Mouse (Mus musculus): ENCODE results near the gene Pwp2. TPM values are rescaled to one million over a fixed set of nuclear protein-coding genes. Genes with fewer than 3 reads are reported as not detected.

The Pwp2 gene
- total and polyA plus RNA-seq, 3 experiments: 41.2 to 49.9 (median 43.0) TPM

DNA sequence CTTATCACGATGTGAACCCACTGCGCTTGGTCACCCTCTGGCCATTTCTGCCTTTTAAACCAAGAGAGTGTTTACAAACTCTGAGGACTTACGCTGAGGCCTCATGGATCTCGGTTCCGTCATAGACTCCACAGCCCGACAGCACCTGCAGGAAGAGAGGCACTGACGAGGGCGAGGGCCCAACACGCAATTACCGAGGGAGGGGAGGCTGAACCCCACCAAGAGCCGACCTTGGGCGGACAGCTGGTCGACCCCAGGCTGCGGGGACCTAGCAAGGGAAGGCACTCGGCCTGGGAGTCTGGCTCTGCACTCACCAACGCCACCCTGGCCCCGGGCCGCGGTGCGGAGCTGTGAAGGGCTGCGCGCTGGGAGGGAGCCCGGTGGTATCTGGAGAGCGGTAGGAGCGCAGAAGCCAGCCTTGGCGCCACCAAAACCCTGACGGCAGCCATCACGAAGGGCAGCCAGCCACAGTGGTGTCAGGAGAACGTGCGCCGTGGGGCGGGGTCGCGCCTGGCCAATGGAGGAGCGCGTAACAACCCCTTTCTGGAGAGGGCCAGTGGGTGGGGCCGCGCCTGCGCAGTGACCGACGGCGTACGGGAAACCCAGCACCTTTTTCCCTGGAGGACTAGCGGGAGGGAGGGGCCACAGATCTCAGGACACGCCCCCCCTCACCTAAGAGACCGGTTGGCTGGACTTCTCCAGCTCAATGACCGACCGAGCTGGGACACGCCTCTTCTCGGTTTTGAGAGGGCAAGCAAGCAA is 15.5 kb downstream of the Pwp2 start, which contains the start of gene D10Jhu81e:
Gene D10Jhu81e (minus strand): TSS at position 502 of the 762 bp plus-strand sequence.
- 0 out of 2 replicates have a peak, but pooled peaks have one; percentile 39 for TF ChIP-seq MEF2A (IDR thresholded peaks at IDR 0.05; ENCODE audit: borderline replicate concordance, low read depth, low read length)
- TF ChIP-seq SIN3A (IDR thresholded peaks at IDR 0.05; ENCODE audit: low read length): peak; percentile 91
- TF ChIP-seq USF2 (conservative IDR thresholded peaks at IDR 0.05; ENCODE audit: low read depth, low read length): no peak
- peak; percentile 69 for TF ChIP-seq HCFC1 (IDR thresholded peaks at IDR 0.05; ENCODE audit: low read depth, low read length)
- TF ChIP-seq MAZ (IDR thresholded peaks at IDR 0.05; ENCODE audit: low read depth, low read length): peak; percentile 31; the same call in 1 of the 2 replicates
- no peak for TF ChIP-seq MAFK (IDR thresholded peaks at IDR 0.05; ENCODE audit: insufficient replicate concordance, low read length)
- TF ChIP-seq EP300 (IDR thresholded peaks at IDR 0.05; ENCODE audit: low read length): no peak
- TF ChIP-seq IRF4 (IDR thresholded peaks at IDR 0.05; ENCODE audit: low read depth, low read length): peak; percentile 38; the same call in 1 of the 2 replicates
- TF ChIP-seq CTCF (conservative IDR thresholded peaks at IDR 0.05 in 1 of 2, IDR thresholded peaks at IDR 0.05 in 1 of 2; ENCODE audit: low read depth in 2 of 2, low read length in 2 of 2): no peak
- TF ChIP-seq GABPA (IDR thresholded peaks at IDR 0.05; ENCODE audit: insufficient replicate concordance, low read depth, low read length): no peak
- TF ChIP-seq JUND (conservative IDR thresholded peaks at IDR 0.05; ENCODE audit: low read depth, low read length): no peak
- TF ChIP-seq CHD1 (IDR thresholded peaks at IDR 0.05; ENCODE audit: low read depth, low read length): no peak
- TF ChIP-seq E2F4 (IDR thresholded peaks at IDR 0.05; ENCODE audit: insufficient replicate concordance, low read depth, low read length): no peak
- TF ChIP-seq RCOR1 (conservative IDR thresholded peaks at IDR 0.05; ENCODE audit: low read depth, low read length): no peak
- 0 out of 2 replicates have a peak, but pooled peaks have one; percentile 30 for TF ChIP-seq KAT2A (IDR thresholded peaks at IDR 0.05; ENCODE audit: insufficient replicate concordance, low read length)
- no peak for TF ChIP-seq USF1 (IDR thresholded peaks at IDR 0.05; ENCODE audit: low read depth, low read length)
- TF ChIP-seq JUN (IDR thresholded peaks at IDR 0.05; ENCODE audit: insufficient read depth, low read depth, low read length): no peak
- TF ChIP-seq ZC3H11A (IDR thresholded peaks at IDR 0.05; ENCODE audit: low read depth, low read length): no peak
- TF ChIP-seq ETS1 (conservative IDR thresholded peaks at IDR 0.05; ENCODE audit: low read depth, low read length): no peak
- TF ChIP-seq CHD2 (IDR thresholded peaks at IDR 0.05; ENCODE audit: low read length): 0 out of 2 replicates have a peak, but pooled peaks have one; percentile 15
- TF ChIP-seq SMC3 (IDR thresholded peaks at IDR 0.05; ENCODE audit: low read depth, low read length): no peak
- TF ChIP-seq TCF12 (IDR thresholded peaks at IDR 0.05; ENCODE audit: low read depth, low read length): peak; percentile 91
- TF ChIP-seq NELFE (IDR thresholded peaks at IDR 0.05; ENCODE audit: low read depth, low read length): peak; percentile 92
- no peak for TF ChIP-seq RAD21 (IDR thresholded peaks at IDR 0.05; ENCODE audit: low read depth, low read length)
- peak; percentile 100 for TF ChIP-seq NRF1 (IDR thresholded peaks at IDR 0.05; ENCODE audit: low read depth, low read length)
- 0 out of 2 replicates have a peak, but pooled peaks have one; percentile 45 for TF ChIP-seq UBTF (IDR thresholded peaks at IDR 0.05; ENCODE audit: low read depth, low read length)
- TF ChIP-seq ZKSCAN1 (IDR thresholded peaks at IDR 0.05; ENCODE audit: borderline replicate concordance, low read depth, low read length): no peak
- 0 out of 2 replicates have a peak, but pooled peaks have one; percentile 33 for TF ChIP-seq MYC (IDR thresholded peaks at IDR 0.05; ENCODE audit: low read depth, low read length)
- TF ChIP-seq BHLHE40 (IDR thresholded peaks at IDR 0.05; ENCODE audit: low read depth, low read length): peak; percentile 50; the same call in 1 of the 2 replicates
- peak; percentile 86 for TF ChIP-seq POLR2AphosphoS2 (IDR thresholded peaks at IDR 0.05; ENCODE audit: low read depth, low read length)
- peak; percentile 90 for TF ChIP-seq ZMIZ1 (IDR thresholded peaks at IDR 0.05; ENCODE audit: low read depth, low read length)
- TF ChIP-seq POLR2A (IDR thresholded peaks at IDR 0.05; ENCODE audit: low read depth, low read length): peak; percentile 86
- TF ChIP-seq MXI1 (IDR thresholded peaks at IDR 0.05; ENCODE audit: low read depth, low read length): peak; percentile 91
- peak; percentile 59; the same call in 1 of the 2 replicates for TF ChIP-seq MAX (IDR thresholded peaks at IDR 0.05; ENCODE audit: low read length)
- TF ChIP-seq TBP (conservative IDR thresholded peaks at IDR 0.05; ENCODE audit: low read depth, low read length): peak; percentile 76
- no peak for TF ChIP-seq PAX5 (IDR thresholded peaks at IDR 0.05; ENCODE audit: low read length)
- peak; percentile 71 for TF ChIP-seq ELF1 (IDR thresholded peaks at IDR 0.05; ENCODE audit: low read depth, low read length)
- no peak for TF ChIP-seq ZNF384 (IDR thresholded peaks at IDR 0.05; ENCODE audit: low read depth, low read length)
- peak within 1 kb of the TSS; percentile 53 for H3K9ac ChIP-seq (ENCODE audit: insufficient read depth, low read depth)
- dilution Hi-C loops (cut with MboI; ENCODE audit: extremely low pct_ligation_motif_present, extremely low pct_unique_long_range_greater_than_20kb, low sequenced_read_pairs): no loop called here
- H3K4me2 ChIP-seq (ENCODE audit: insufficient read depth, low read depth, poor library complexity, severe bottlenecking): peak within 1 kb of the TSS; percentile 63
- H3K79me2 ChIP-seq (replicated peaks; ENCODE audit: control insufficient read depth, extremely low read depth, insufficient read depth, poor library complexity, severe bottlenecking): no peaks in the 10 kb centered on the region
- no peaks in the 10 kb centered on the region for H3K27me3 ChIP-seq (replicated peaks)
- H3K27ac ChIP-seq (ENCODE audit: insufficient read depth, low read depth): peak within 1 kb of the TSS; percentile 24; the same call in 1 of the 2 replicates
- H3K9me3 ChIP-seq (replicated peaks; ENCODE audit: low read length): no peaks in the 10 kb centered on the region
- H3K4me3 ChIP-seq (replicated peaks in 1 of 3; ENCODE audit: low read depth in 2 of 3, low read length in 2 of 3, poor library complexity in 1 of 3): peak within 1 kb of the TSS; percentile 77 to 88 (median 85)
- peak; percentile 98 for DNase-seq (ENCODE audit: extremely low read depth)
- in situ Hi-C loops (cut with MboI; ENCODE audit: low pct_ligation_motif_present, low pct_unique_long_range_greater_than_20kb, low sequenced_read_pairs): loop anchor here (5.0 kb wide), 1 partner anchor 137 kb away; no protein-coding TSS in a partner anchor
- peaks cover 17 to 26% of the 10 kb centered on the region in 2 experiments for H3K4me1 ChIP-seq (ENCODE audit: control insufficient read depth in 1 of 2, insufficient read depth in 2 of 2)
- peaks cover 67 to 80% of the 10 kb centered on the region in 2 experiments for H3K36me3 ChIP-seq (replicated peaks in 1 of 2; ENCODE audit: control insufficient read depth in 1 of 2, insufficient read depth in 1 of 2, low read length in 1 of 2)
